Mouse (Mus musculus) cerebellum, postnatal 14 days (tissue): Measurements from ENCODE around the gene Sorbs2.
A peak's percentile ranks its signal among the peaks of the same experiment; 100 is the strongest.

ENCODE experiments used
- DNase-seq, 2 experiments: peaks; one replicate each; pipeline ENCODE4 v3.0.0; 2021; ENCODE audit warnings: mixed read lengths in 2 of 2

Sorbs2 gene

DNA sequence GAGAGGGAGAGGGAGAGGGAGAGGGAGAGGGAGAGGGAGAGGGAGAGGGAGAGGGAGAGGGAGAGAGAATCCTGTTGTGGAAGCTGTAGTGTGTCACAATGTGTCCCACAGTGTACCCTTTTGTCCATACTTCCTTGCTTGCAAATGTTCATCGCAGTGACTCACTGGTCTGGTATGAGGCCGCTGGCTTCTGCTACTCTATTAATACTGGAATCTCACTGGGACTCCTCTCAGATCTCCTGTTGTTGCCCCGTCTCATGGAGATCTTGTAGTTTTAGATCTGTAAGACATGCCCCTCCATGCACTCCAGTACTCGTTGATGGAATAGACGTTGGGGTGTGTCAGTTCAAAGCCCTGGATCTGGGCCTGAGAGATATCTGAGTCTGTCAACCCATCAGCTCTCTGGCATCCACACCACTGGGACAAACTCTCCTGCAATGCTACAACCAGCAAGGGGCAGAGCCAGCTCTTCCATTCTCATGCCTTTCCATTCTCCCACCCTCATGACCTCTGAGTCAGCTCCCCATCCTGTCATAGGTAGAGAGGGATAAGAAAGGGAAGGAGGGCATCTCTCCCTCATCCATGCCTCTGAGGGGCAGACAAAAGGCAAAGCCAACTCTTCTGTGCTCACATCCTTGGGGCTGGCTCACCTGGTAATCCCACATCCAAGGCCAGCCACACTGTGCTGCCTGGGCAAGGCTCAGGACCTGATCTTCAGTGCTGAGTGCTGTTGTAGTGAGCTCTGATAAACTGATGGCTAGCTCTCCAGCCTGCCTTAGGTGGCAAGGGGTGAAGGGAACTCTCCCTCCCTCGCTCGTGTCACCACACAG is 72.3 kb downstream of the Sorbs2 start:
- DNase-seq: no peak

DNA sequence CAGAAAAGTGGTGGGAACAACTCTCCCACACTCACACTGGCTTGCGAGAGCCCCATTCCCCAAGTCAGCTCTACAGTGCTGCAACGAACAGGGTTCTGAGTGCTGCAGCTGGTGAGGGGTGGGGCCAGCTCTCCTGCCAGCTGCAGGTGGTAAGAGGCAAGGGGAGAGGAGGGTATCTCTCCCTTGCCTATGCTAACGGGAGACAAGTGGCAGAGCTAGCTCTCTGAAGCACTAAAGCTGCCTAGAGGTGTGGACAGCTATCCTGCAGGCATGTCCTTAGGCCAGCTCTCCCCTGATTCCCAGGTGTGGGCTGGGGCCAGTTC is 72.9 kb downstream of the Sorbs2 start:
- no peak for DNase-seq

- DNase-seq: no peak
Measured at GRCm38 (mm10) chr8:45583856-45584255, 76.3 kb downstream of the Sorbs2 start.

- DNase-seq: no peak
Measured at GRCm38 (mm10) chr8:45584390-45585052, 76.9 kb downstream of the Sorbs2 start.

DNA sequence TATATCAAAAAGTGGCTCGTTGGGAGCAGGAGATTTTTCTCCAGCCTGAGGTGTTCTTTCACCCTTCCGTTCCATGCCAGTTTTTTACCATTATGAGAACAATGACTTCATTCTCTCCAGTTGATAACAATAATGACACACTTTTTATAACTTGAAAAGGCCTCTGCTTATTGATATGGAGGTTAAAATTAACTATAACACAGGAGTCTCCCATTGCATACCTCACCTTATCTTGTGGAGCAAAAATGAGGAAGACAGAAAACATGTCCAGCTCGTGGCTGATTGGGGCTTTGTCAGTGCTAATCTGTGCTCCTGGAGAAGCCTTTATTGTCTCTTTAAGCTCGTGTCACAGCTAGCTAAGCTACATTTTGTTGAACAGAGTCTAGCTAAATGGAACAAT is 77.6 kb downstream of the Sorbs2 start:
- no peak for DNase-seq

GRCm38 (mm10) chr8:45587011-45587410 is 79.4 kb downstream of the Sorbs2 start:
- DNase-seq: no peak

DNA sequence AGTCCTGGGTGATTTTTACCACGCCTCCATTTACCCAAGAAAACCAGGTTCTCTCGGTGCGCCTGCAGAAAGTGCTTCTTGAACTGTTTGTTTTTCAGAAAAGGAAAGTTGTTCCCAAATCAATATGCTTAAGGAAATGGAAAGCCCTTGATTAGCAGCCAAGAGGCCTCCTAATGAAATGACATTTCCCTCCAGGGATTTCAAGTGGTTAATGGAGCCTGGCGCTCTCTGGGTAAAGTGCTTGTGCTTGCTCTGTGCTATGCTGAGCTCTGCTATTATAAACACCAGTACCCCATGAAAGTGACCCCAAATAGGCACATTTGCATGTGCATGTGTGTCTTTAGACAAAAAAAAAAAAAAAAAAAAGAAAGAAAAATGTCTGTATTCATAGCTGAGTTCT is 84.3 kb downstream of the Sorbs2 start:
- DNase-seq: no peak

DNA sequence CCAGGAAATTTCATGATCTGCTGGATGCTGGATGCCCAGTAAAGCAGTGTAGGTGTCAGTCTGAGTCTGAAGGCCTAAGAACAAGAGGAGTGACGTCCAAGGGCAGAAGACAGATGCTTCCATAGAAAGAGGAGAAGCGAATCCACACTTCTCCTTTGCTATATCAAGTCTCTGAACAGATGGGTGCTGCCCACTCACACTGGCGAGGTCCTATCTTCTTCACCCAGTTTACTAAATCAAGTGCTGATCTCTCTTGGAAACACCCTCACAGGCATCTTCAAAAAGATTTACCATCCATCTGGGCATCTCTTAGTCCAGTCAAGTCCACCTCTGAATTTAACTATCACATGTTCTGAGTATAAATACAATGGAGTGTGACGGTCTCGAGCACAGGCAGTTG is 86.1 kb downstream of the Sorbs2 start:
- DNase-seq: no peak

- DNase-seq: no peak
Measured at GRCm38 (mm10) chr8:45595983-45596382, 88.4 kb downstream of the Sorbs2 start.

GRCm38 (mm10) chr8:45596591-45596990 is 89.0 kb downstream of the Sorbs2 start:
- DNase-seq: no peak

GRCm38 (mm10) chr8:45597631-45598420 is 90.2 kb downstream of the Sorbs2 start:
- no peak for DNase-seq

DNA sequence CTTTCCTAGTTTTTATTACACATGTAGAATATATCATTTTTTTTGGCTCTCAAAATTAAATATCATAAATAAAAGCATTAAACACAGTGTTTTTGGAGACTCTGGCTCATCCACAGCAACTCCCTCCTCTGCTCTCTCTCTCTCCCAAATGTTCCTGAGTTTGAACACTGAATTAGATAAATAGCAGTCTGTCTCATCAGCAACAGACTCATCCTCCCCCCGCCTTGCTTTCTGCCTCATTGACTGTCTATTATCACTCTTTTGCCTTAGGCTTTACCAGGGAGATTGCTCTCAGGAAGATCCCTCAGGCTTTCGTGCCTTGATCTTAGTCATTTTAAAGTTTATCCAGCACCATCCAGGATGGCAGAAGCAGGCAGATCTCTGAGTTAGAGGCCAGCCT is 91.3 kb downstream of the Sorbs2 start:
- no peak for DNase-seq

DNA sequence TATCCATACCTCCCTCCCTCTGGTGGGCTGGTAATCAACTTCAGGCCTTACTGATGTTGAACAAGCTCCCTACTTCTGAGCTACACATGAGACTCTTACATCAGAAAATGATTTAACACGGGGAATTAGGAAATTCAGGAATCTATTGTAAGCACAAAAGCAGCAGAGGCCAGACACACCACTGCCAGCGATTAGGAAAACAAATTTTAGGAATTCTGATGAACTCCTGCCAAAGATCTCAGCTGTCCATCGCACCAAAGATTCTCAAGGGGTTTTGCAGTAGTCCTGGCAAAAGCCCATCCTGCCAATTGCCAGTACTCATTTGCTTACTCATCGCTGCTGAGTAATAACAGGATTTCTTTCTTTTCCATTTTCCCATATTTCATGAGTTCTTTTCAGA is 94.4 kb downstream of the Sorbs2 start:
- DNase-seq: peak in 1 of 2 experiments; percentile 22

DNA sequence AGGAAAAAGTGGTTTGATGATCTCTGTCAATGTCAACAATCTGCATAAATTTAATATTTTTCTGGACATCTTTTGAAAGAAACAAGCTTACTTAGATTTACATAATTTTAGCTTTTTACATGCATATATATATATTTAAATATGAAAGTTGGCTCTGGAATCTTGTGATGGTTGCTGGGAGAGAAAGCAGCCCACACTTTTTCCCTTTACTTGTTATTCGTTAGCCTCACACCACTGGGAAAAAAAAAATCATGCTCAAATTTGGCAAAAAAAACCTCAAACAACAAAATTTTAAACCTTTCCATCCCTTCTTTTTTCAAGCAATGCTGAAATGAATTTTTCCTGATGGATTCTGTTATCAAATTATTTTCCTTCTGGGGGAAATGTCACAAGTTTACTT is 97.8 kb downstream of the Sorbs2 start:
- no peak for DNase-seq

GRCm38 (mm10) chr8:45607012-45607411 is 99.4 kb downstream of the Sorbs2 start:
- DNase-seq: no peak

- DNase-seq: no peak
Measured at GRCm38 (mm10) chr8:45608413-45608812, 100.8 kb downstream of the Sorbs2 start.

- DNase-seq: no peak
Measured at GRCm38 (mm10) chr8:45610426-45611215, 103.0 kb downstream of the Sorbs2 start.

DNA sequence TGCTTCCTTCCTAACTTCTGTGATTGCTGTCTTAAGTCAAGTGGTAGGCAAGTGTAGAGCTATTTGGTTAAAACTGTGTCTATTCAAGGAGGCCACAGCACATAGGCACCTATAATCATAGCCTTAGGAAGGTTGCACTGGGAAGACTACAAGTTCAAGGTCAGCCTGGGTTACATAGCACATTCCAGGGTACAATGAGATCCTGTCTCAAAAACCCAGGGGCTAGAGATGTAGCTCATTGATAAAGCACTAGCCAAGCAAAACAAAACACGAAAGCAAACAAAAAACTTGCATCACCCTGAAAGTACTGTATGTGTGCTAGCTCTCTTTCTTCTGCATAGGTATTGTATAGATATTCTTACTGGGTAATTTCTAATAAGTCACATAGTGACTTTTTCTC is 103.7 kb downstream of the Sorbs2 start:
- no peak for DNase-seq

DNA sequence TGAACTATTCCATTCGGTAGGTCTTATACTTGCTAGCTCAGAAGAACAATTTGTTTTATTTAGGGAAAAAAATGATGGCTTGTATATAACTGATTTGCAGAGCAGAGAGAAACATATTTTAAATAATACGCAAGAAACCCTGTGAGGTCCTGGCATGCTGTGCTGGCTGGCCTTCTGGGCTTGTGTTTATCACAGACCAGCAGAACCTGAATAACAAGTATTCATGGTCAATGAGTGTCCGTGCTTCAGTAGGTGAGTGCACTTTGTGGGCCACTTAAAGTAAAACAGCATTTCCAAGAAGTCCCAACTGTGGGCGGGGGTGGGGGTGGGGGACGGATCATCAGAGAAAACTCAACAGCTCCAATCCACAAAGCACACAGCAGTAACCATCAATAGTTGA is 107.0 kb downstream of the Sorbs2 start:
- DNase-seq: no peak

DNA sequence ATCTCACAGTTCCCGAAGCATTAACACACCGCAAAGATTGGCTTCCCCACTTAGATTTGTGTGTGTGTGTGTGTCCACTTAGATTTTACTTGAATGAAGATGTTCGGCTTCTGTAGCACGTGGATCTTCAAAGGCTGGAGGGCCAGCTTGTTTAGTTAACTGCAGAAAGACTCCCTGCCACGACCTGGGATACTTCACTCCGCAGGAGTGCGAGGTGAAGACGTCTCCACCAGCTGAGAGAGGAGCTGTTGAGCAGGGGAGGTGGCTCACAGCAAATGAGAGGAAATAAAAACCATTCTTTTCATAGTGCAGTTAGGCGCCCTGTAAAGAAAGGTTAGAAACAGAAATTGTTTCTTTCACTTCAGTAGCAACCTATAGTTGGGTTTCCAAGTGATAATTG is 107.5 kb downstream of the Sorbs2 start:
- DNase-seq: no peak

GRCm38 (mm10) chr8:45615551-45615950 is 108.0 kb downstream of the Sorbs2 start:
- no peak for DNase-seq

- no peak for DNase-seq
Measured at GRCm38 (mm10) chr8:45621576-45622178, 114.1 kb downstream of the Sorbs2 start.

DNA sequence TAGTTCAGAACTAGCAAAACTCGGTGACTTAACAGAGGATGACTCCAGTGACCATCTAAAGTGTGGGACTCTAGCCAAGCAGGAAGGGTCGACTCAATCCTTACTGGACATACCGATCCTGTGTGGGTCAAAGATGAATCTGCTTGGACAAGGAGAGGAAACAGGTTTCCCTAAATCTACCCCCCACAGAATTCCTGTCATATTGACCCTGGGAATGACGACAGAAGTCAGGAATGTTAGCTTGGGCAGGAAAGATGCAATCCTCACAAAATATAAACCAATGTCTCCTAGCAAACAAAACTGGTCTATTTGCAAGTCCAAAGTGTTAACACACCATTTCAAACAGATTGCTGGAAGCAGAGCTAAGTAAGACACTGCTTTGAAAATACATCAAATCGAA is 118.8 kb downstream of the Sorbs2 start:
- no peak for DNase-seq
